Mouse (Mus musculus) E14TG2a.4 (cell line): ENCODE results near the gene Gm44579.

ENCODE experiments used
- CTCF ChIP-seq: conservative IDR thresholded peaks from 2 replicates; pipeline ENCODE4 v1.5.1; 2014; ENCODE audit warnings: low read length
- NANOG ChIP-seq: IDR thresholded peaks from 2 replicates; pipeline ENCODE4 v1.6.1; 2014; ENCODE audit warnings: borderline replicate concordance, low read length, mixed read lengths

GRCm38 (mm10) chr15:98235442-98235841 is 14.7 kb upstream of the Gm44579 start:
- TF ChIP-seq CTCF, result no peak
- no peak for TF ChIP-seq NANOG
